Mouse (Mus musculus) myocyte (in vitro differentiated cells): ENCODE measurements around the gene Grip2.

Source experiments
- E2F4 ChIP-seq: IDR thresholded peaks from one replicate; pipeline ENCODE4 v1.6.1; 2011; ENCODE audit warnings: mild to moderate bottlenecking, control low read depth, moderate library complexity; ENCODE audit not compliant: insufficient read depth
- MAX ChIP-seq: IDR thresholded peaks from one replicate; pipeline ENCODE4 v1.6.1; 2011; ENCODE audit warnings: low read depth, mild to moderate bottlenecking, control low read depth
- MYOD1 ChIP-seq, 3 experiments: IDR thresholded peaks; one replicate each; pipeline ENCODE4 v1.6.1; 2011; ENCODE audit warnings: control low read depth in 2 of 3, low read depth in 2 of 3, mild to moderate bottlenecking in 2 of 3, moderate library complexity in 1 of 3; ENCODE audit not compliant: insufficient read length in 2 of 3, control insufficient read depth in 1 of 3
- MYOG ChIP-seq, 3 experiments: IDR thresholded peaks; one replicate each; pipeline ENCODE4 v1.6.1; 2011; ENCODE audit warnings: control low read depth in 2 of 3, low read depth in 2 of 3, mild to moderate bottlenecking in 2 of 3; ENCODE audit not compliant: insufficient read length in 2 of 3, control insufficient read depth in 1 of 3, insufficient read depth in 1 of 3
- POLR2A ChIP-seq: IDR thresholded peaks from one replicate; pipeline ENCODE4 v1.6.1; 2011; ENCODE audit warnings: low read depth, mild to moderate bottlenecking, control low read depth, moderate library complexity; ENCODE audit not compliant: insufficient read length
- POLR2AphosphoS2 ChIP-seq: IDR thresholded peaks from one replicate; pipeline ENCODE4 v1.6.1; 2011; ENCODE audit warnings: low read depth, control low read depth; ENCODE audit not compliant: insufficient read length
- REST ChIP-seq: IDR thresholded peaks from one replicate; pipeline ENCODE4 v1.6.1; 2011; ENCODE audit warnings: mild to moderate bottlenecking, control low read depth, moderate library complexity; ENCODE audit not compliant: insufficient read depth, insufficient read length
- TCF12 ChIP-seq: IDR thresholded peaks from one replicate; pipeline ENCODE4 v1.6.1; 2011; ENCODE audit warnings: mild to moderate bottlenecking, control low read depth; ENCODE audit not compliant: poor library complexity, insufficient read depth, severe bottlenecking
- USF1 ChIP-seq: IDR thresholded peaks from one replicate; pipeline ENCODE4 v1.6.1; 2011; ENCODE audit warnings: low read depth, mild to moderate bottlenecking, control low read depth, moderate library complexity

GRCm38 (mm10) chr6:91750976-91751375, 76.1 kb downstream of the Grip2 start:
- TF ChIP-seq POLR2A (no peak), MAX (no peak), TCF12 (no peak), E2F4 (no peak), REST (no peak), MYOD1 (IDR thresholded peaks at IDR 0.05; ENCODE audit: control insufficient read depth in 1 of 3, insufficient read length in 2 of 3, low read depth in 2 of 3) (no peak), MYOG (IDR thresholded peaks at IDR 0.05; ENCODE audit: control insufficient read depth in 1 of 3, insufficient read depth in 1 of 3, insufficient read length in 2 of 3, low read depth in 2 of 3) (no peak), POLR2AphosphoS2 (no peak), USF1 (no peak)
